Mouse (Mus musculus): ENCODE measurements around the gene Sobp.

GRCm38 (mm10) chr10:43023454-43024194 is 150.7 kb downstream of the Sobp start:
- TF ChIP-seq CHD2 (IDR thresholded peaks at IDR 0.05; ENCODE audit: low read depth, low read length) (no peak), ZC3H11A (IDR thresholded peaks at IDR 0.05; ENCODE audit: borderline replicate concordance, low read depth, low read length) (no peak), MAFK (IDR thresholded peaks at IDR 0.05; ENCODE audit: insufficient read depth, low read depth, low read length) (no peak)
